Mouse (Mus musculus): ENCODE measurements at regions not wholly inside any gene's neighbourhood (a gene's known extent, or its start where the extent isn't known, plus 50 kb on each side); places are given as distances from the start of the nearest gene placed in this dataset.

DNA sequence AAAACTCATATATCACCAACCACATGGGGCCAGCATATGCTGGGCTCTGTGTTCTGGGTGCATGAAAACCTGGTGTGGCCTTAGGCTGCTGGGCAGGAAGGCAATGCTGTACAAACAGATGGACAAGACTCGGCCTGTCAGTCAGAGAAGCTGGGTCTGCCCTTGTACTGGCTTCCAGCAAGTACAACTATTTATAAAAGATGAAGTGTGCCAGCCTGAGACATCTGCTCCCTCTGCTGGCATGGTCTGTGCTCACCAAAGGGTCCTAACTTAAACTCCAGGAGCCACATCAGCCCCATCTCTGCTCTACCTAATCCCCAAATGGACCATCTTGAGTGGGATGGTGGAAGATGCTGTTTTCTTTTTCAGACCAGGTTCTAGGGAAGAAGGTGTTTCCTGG is 93.1 kb downstream of the Chst1 start:
- no peaks in the 10 kb centered on the region; a peak in 1 of 4 replicates for H3K36me3 ChIP-seq (ENCODE audit: control insufficient read depth in 1 of 2, insufficient read depth in 2 of 2, low read length in 2 of 2)
- peaks cover 0 to 8% of the 10 kb centered on the region in 2 experiments; a peak in 2 of 4 replicates for H3K4me1 ChIP-seq (ENCODE audit: control insufficient read depth in 1 of 2, insufficient read depth in 2 of 2, low read length in 2 of 2)

DNA sequence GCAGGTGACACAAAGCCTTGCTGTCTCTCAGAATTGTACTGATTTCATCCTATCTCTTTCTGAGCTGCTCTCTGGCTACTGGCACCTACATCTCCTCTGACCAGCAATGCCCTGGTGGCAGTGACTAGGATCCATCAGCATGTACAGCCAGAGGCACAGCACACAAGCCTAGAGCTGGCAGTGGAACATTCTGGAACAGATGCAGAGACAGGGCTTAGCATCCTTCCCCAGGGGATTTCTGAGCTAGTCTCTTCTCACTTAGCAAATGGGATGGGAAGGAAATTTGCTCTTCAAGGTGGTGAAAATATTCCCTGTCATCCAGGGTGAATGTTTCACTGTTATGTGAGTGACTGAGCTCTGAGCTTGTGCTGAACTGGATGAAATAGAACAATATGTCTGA is 93.5 kb downstream of the Chst1 start:
- H3K79me2 ChIP-seq (ENCODE audit: control insufficient read depth, insufficient read depth, low read length, poor library complexity) = no peaks in the 10 kb centered on the region
- H3K27ac ChIP-seq (ENCODE audit: control insufficient read depth, low read depth, low read length) = no peak overlapping the region
- H3K9ac ChIP-seq (ENCODE audit: control insufficient read depth, low read depth, low read length, poor library complexity, severe bottlenecking) = no peak overlapping the region
- no peaks in the 10 kb centered on the region; a peak in 1 of 4 replicates for H3K27me3 ChIP-seq (ENCODE audit: control insufficient read depth in 1 of 2, insufficient read depth in 2 of 2, low read length in 2 of 2)
- H3K36me3 ChIP-seq (ENCODE audit: control insufficient read depth in 1 of 2, insufficient read depth in 2 of 2, low read length in 2 of 2) = no peaks in the 10 kb centered on the region; a peak in 1 of 4 replicates
- DNase-seq (ENCODE audit: low read depth, low spot score) = no peak
- no peaks in the 10 kb centered on the region for H3K9me3 ChIP-seq (replicated peaks; ENCODE audit: insufficient read depth, low read length)
- H3K4me3 ChIP-seq (ENCODE audit: control insufficient read depth in 1 of 2, insufficient read depth in 1 of 2, low read depth in 2 of 2, low read length in 2 of 2) = no peak overlapping the region
- H3K4me1 ChIP-seq (ENCODE audit: control insufficient read depth in 1 of 2, insufficient read depth in 2 of 2, low read length in 2 of 2) = peaks cover 0 to 8% of the 10 kb centered on the region in 2 experiments; a peak in 2 of 4 replicates
- TF ChIP-seq ZNF384 (IDR thresholded peaks at IDR 0.05; ENCODE audit: low read depth, low read length) (no peak), ETS1 (IDR thresholded peaks at IDR 0.05; ENCODE audit: low read depth, low read length) (no peak), BHLHE40 (IDR thresholded peaks at IDR 0.05; ENCODE audit: borderline replicate concordance, low read depth, low read length) (no peak), POLR2AphosphoS2 (IDR thresholded peaks at IDR 0.05; ENCODE audit: low read length) (no peak), ELF1 (IDR thresholded peaks at IDR 0.05; ENCODE audit: low read depth, low read length) (no peak), MXI1 (IDR thresholded peaks at IDR 0.05; ENCODE audit: low read depth, low read length) (no peak), SMC3 (IDR thresholded peaks at IDR 0.05; ENCODE audit: low read depth, low read length) (no peak), ZMIZ1 (IDR thresholded peaks at IDR 0.05; ENCODE audit: low read depth, low read length) (no peak), CHD1 (IDR thresholded peaks at IDR 0.05; ENCODE audit: low read depth, low read length) (no peak), MYB (IDR thresholded peaks at IDR 0.05; ENCODE audit: low read depth, low read length) (no peak)

More for the DNA sequence above, 93.1 kb downstream of the Chst1 start:
- H3K9ac ChIP-seq (ENCODE audit: control insufficient read depth, low read depth, low read length, poor library complexity, severe bottlenecking) = no peak overlapping the region
- no peak for DNase-seq (ENCODE audit: low read depth, low spot score)
- TF ChIP-seq E2F4 (IDR thresholded peaks at IDR 0.05; ENCODE audit: borderline replicate concordance, low read depth, low read length) (no peak), GABPA (IDR thresholded peaks at IDR 0.05; ENCODE audit: low read depth, low read length) (no peak), SMC3 (IDR thresholded peaks at IDR 0.05; ENCODE audit: low read depth, low read length) (peak; percentile 73), CTCF (IDR thresholded peaks at IDR 0.05 in 2 of 3, conservative IDR thresholded peaks at IDR 0.05 in 1 of 3; ENCODE audit: control insufficient read depth in 1 of 3, insufficient read depth in 1 of 3, low read depth in 2 of 3, low read length in 3 of 3, poor library complexity in 1 of 3, severe bottlenecking in 1 of 3) (peak in 2 of 3 experiments; percentile 20 to 54; a peak in 4 of 6 replicates), RAD21 (IDR thresholded peaks at IDR 0.05; ENCODE audit: low read depth, low read length) (peak; percentile 65), POLR2AphosphoS5 (IDR thresholded peaks at IDR 0.05; ENCODE audit: borderline replicate concordance, low read depth, low read length) (no peak), ZC3H11A (IDR thresholded peaks at IDR 0.05; ENCODE audit: low read depth, low read length) (peak; percentile 76), TCF12 (IDR thresholded peaks at IDR 0.05; ENCODE audit: low read depth, low read length) (no peak), GATA1 (IDR thresholded peaks at IDR 0.05; ENCODE audit: low read depth, low read length) (no peak), RCOR1 (IDR thresholded peaks at IDR 0.05; ENCODE audit: low read depth, low read length) (no peak), ZKSCAN1 (IDR thresholded peaks at IDR 0.05; ENCODE audit: low read depth, low read length) (no peak)
- H3K4me3 ChIP-seq (ENCODE audit: control insufficient read depth in 1 of 2, insufficient read depth in 1 of 2, low read depth in 2 of 2, low read length in 2 of 2) = no peak overlapping the region
- no peaks in the 10 kb centered on the region; a peak in 1 of 4 replicates for H3K27me3 ChIP-seq (ENCODE audit: control insufficient read depth in 1 of 2, insufficient read depth in 2 of 2, low read length in 2 of 2)
- no peak overlapping the region for H3K27ac ChIP-seq (ENCODE audit: control insufficient read depth, low read depth, low read length)
- no peaks in the 10 kb centered on the region for H3K9me3 ChIP-seq (replicated peaks; ENCODE audit: insufficient read depth, low read length)
- no peaks in the 10 kb centered on the region for H3K79me2 ChIP-seq (ENCODE audit: control insufficient read depth, insufficient read depth, low read length, poor library complexity)
